Mouse (Mus musculus) CH12.LX (cell line): ENCODE results near the gene Arhgef3. TPM values are rescaled to one million over a fixed set of nuclear protein-coding genes. Genes with fewer than 3 reads are reported as not detected.

ENCODE experiments used
- DNase-seq: peaks from one replicate; pipeline ENCODE4 v3.0.0-alpha.2; 2013; ENCODE audit errors: extremely low read depth
- H3K27ac ChIP-seq: 2 replicates; pipeline ENCODE4 v1.5.1; 2012; ENCODE audit warnings: low read depth, mild to moderate bottlenecking, control low read depth, moderate library complexity; ENCODE audit not compliant: insufficient read depth
- H3K27me3 ChIP-seq: replicated peaks from 2 replicates; pipeline ENCODE3; 2012; ENCODE audit warnings: inconsistent platforms
- H3K36me3 ChIP-seq, 2 experiments: replicated peaks in 1 of 2; 2 replicates each; pipeline versions ENCODE3 to v1.6.1; 2012; ENCODE audit warnings: inconsistent platforms in 1 of 2, low read length in 1 of 2, mild to moderate bottlenecking in 1 of 2, mixed read lengths in 1 of 2, moderate library complexity in 1 of 2; ENCODE audit not compliant: control insufficient read depth in 1 of 2, insufficient read depth in 1 of 2
- H3K4me1 ChIP-seq, 2 experiments: 2 replicates each; pipeline ENCODE4 v1.6.1; 2012; ENCODE audit warnings: inconsistent platforms in 1 of 2, moderate library complexity in 1 of 2; ENCODE audit not compliant: insufficient read depth in 2 of 2, control insufficient read depth in 1 of 2
- H3K4me2 ChIP-seq: 2 replicates; pipeline ENCODE4 v1.6.1; 2012; ENCODE audit warnings: low read depth, mild to moderate bottlenecking, control low read depth; ENCODE audit not compliant: poor library complexity, insufficient read depth, severe bottlenecking
- H3K4me3 ChIP-seq, 3 experiments: fragments of 150-350 bp in 1 of 3; sonication (generic) in 1 of 3; replicated peaks in 1 of 3; 2 replicates each; pipeline versions ENCODE3 to v1.5.1; 2011 to 2012; ENCODE audit warnings: low read depth in 2 of 3, low read length in 2 of 3, mild to moderate bottlenecking in 2 of 3, moderate library complexity in 2 of 3, control low read depth in 1 of 3, improper control_type of control experiment in 1 of 3, inconsistent platforms in 1 of 3, mixed read lengths in 1 of 3; ENCODE audit not compliant: poor library complexity in 1 of 3
- H3K79me2 ChIP-seq: replicated peaks from 2 replicates; pipeline ENCODE4 v1.6.1; 2012; ENCODE audit warnings: mild to moderate bottlenecking, moderate library complexity; ENCODE audit not compliant: control insufficient read depth, poor library complexity, insufficient read depth, severe bottlenecking; ENCODE audit errors: extremely low read depth
- H3K9ac ChIP-seq: 2 replicates; pipeline ENCODE4 v1.6.1; 2012; ENCODE audit warnings: low read depth, mild to moderate bottlenecking, control low read depth, moderate library complexity; ENCODE audit not compliant: insufficient read depth
- H3K9me3 ChIP-seq: replicated peaks from 2 replicates; pipeline ENCODE3; 2012; ENCODE audit warnings: low read length, inconsistent platforms, mixed read lengths
- BHLHE40 ChIP-seq: IDR thresholded peaks from 2 replicates; pipeline ENCODE4 v1.6.1; 2011; ENCODE audit warnings: mild to moderate bottlenecking, low read depth, low read length, improper control_type of control experiment
- CHD2 ChIP-seq: IDR thresholded peaks from 2 replicates; pipeline ENCODE4 v1.6.1; 2011; ENCODE audit warnings: low read length, improper control_type of control experiment
- CTCF ChIP-seq, 2 experiments: IDR thresholded peaks in 1 of 2; conservative IDR thresholded peaks in 1 of 2; 2 replicates each; pipeline ENCODE4 v1.5.1; 2011 to 2012; ENCODE audit warnings: low read depth in 2 of 2, low read length in 2 of 2, improper control_type of control experiment in 1 of 2, inconsistent platforms in 1 of 2, mild to moderate bottlenecking in 1 of 2, moderate library complexity in 1 of 2
- E2F4 ChIP-seq: IDR thresholded peaks from 2 replicates; pipeline ENCODE4 v1.6.1; 2011; ENCODE audit warnings: low read depth, low read length, improper control_type of control experiment; ENCODE audit not compliant: insufficient replicate concordance
- EP300 ChIP-seq: IDR thresholded peaks from 2 replicates; pipeline ENCODE4 v1.6.1; 2011; ENCODE audit warnings: low read length, improper control_type of control experiment
- HCFC1 ChIP-seq: IDR thresholded peaks from 2 replicates; pipeline ENCODE4 v1.6.1; 2012; ENCODE audit warnings: low read depth, mild to moderate bottlenecking, inconsistent platforms, low read length, improper control_type of control experiment
- IRF4 ChIP-seq: IDR thresholded peaks from 2 replicates; pipeline ENCODE4 v1.6.1; 2014; ENCODE audit warnings: low read depth, mild to moderate bottlenecking, inconsistent platforms, low read length, improper control_type of control experiment
- JUN ChIP-seq: IDR thresholded peaks from 2 replicates; pipeline ENCODE4 v1.6.1; 2011; ENCODE audit warnings: low read depth, mild to moderate bottlenecking, low read length, improper control_type of control experiment, moderate library complexity; ENCODE audit not compliant: insufficient read depth
- JUND ChIP-seq: conservative IDR thresholded peaks from 2 replicates; pipeline ENCODE4 v1.6.1; 2011; ENCODE audit warnings: low read depth, low read length, improper control_type of control experiment
- KAT2A ChIP-seq: IDR thresholded peaks from 2 replicates; pipeline ENCODE4 v1.6.1; 2012; ENCODE audit warnings: low read length, improper control_type of control experiment, inconsistent platforms; ENCODE audit not compliant: insufficient replicate concordance
- MAFK ChIP-seq: IDR thresholded peaks from 2 replicates; pipeline ENCODE4 v1.6.1; 2011; ENCODE audit warnings: low read length, improper control_type of control experiment; ENCODE audit not compliant: insufficient replicate concordance
- MAX ChIP-seq: IDR thresholded peaks from 2 replicates; pipeline ENCODE4 v1.6.1; 2011; ENCODE audit warnings: low read length, improper control_type of control experiment
- MAZ ChIP-seq: IDR thresholded peaks from 2 replicates; pipeline ENCODE4 v1.6.1; 2012; ENCODE audit warnings: low read depth, mild to moderate bottlenecking, inconsistent platforms, low read length, improper control_type of control experiment, moderate library complexity
- MYC ChIP-seq: IDR thresholded peaks from 2 replicates; pipeline ENCODE4 v1.6.1; 2011; ENCODE audit warnings: low read depth, mild to moderate bottlenecking, improper control_type of control experiment, low read length
- NELFE ChIP-seq: IDR thresholded peaks from 2 replicates; pipeline ENCODE4 v1.6.1; 2011; ENCODE audit warnings: low read depth, low read length, improper control_type of control experiment
- NRF1 ChIP-seq: IDR thresholded peaks from 2 replicates; pipeline ENCODE4 v1.6.1; 2014; ENCODE audit warnings: low read depth, mild to moderate bottlenecking, inconsistent platforms, low read length, improper control_type of control experiment, moderate library complexity
- POLR2A ChIP-seq: IDR thresholded peaks from 2 replicates; pipeline ENCODE4 v1.6.1; 2011; ENCODE audit warnings: low read depth, mild to moderate bottlenecking, improper control_type of control experiment, low read length
- RCOR1 ChIP-seq: conservative IDR thresholded peaks from 2 replicates; pipeline ENCODE4 v1.6.1; 2012; ENCODE audit warnings: low read depth, mild to moderate bottlenecking, inconsistent platforms, low read length, improper control_type of control experiment
- SIN3A ChIP-seq: IDR thresholded peaks from 2 replicates; pipeline ENCODE4 v1.6.1; 2012; ENCODE audit warnings: low read length, improper control_type of control experiment, inconsistent platforms
- SMC3 ChIP-seq: IDR thresholded peaks from 2 replicates; pipeline ENCODE4 v1.6.1; 2011; ENCODE audit warnings: low read depth, low read length, improper control_type of control experiment
- TBP ChIP-seq: conservative IDR thresholded peaks from 2 replicates; pipeline ENCODE4 v1.6.1; 2011; ENCODE audit warnings: low read depth, low read length, improper control_type of control experiment
- TCF12 ChIP-seq: IDR thresholded peaks from 2 replicates; pipeline ENCODE4 v1.6.1; 2014; ENCODE audit warnings: low read depth, mild to moderate bottlenecking, inconsistent platforms, low read length, improper control_type of control experiment
- UBTF ChIP-seq: IDR thresholded peaks from 2 replicates; pipeline ENCODE4 v1.6.1; 2012; ENCODE audit warnings: low read depth, mild to moderate bottlenecking, inconsistent platforms, low read length, improper control_type of control experiment, moderate library complexity
- USF2 ChIP-seq: conservative IDR thresholded peaks from 2 replicates; pipeline ENCODE4 v1.6.1; 2011; ENCODE audit warnings: low read depth, low read length, improper control_type of control experiment
- ZC3H11A ChIP-seq: IDR thresholded peaks from 2 replicates; pipeline ENCODE4 v1.6.1; 2012; ENCODE audit warnings: low read depth, mild to moderate bottlenecking, inconsistent platforms, low read length, improper control_type of control experiment
- ZKSCAN1 ChIP-seq: IDR thresholded peaks from 2 replicates; pipeline ENCODE4 v1.6.1; 2012; ENCODE audit warnings: low read depth, inconsistent platforms, low read length, improper control_type of control experiment, borderline replicate concordance
- ZMIZ1 ChIP-seq: IDR thresholded peaks from 2 replicates; pipeline ENCODE4 v1.6.1; 2012; ENCODE audit warnings: low read depth, mild to moderate bottlenecking, inconsistent platforms, low read length, improper control_type of control experiment
- ZNF384 ChIP-seq: IDR thresholded peaks from 2 replicates; pipeline ENCODE4 v1.6.1; 2012; ENCODE audit warnings: low read depth, low read length, improper control_type of control experiment, inconsistent platforms
- dilution Hi-C: fragments of 300-500 bp; cut with MboI; formaldehyde crosslinking; loops from 2 replicates; pipeline ENCODE4 v1.14.3; 2020; ENCODE audit warnings: low sequenced_read_pairs; ENCODE audit not compliant: extremely low pct_unique_long_range_greater_than_20kb, extremely low pct_ligation_motif_present
- in situ Hi-C: fragments of 300-500 bp; cut with MboI; formaldehyde crosslinking; loops from 3 replicates; pipeline ENCODE4 v1.14.3; 2019; ENCODE audit warnings: low sequenced_read_pairs, low pct_ligation_motif_present, low pct_unique_long_range_greater_than_20kb, mixed read lengths
- polyA plus RNA-seq: library from polyadenylated mRNA; unstranded; fragments of >175 nt; gene quantifications from 2 replicates; pipeline ENCODE4 v1.2.1, GENCODE M21; 2012; ENCODE audit warnings: low read depth; ENCODE audit not compliant: insufficient read length
- total RNA-seq, 2 experiments: library from RNA; depleted of rRNA; stranded (reverse); fragments of 300-350 nt in 1 of 2; fragments of >200 nt in 1 of 2; gene quantifications; 2 replicates each; pipeline ENCODE4 v1.2.3; 2012 to 2014

Arhgef3 gene
- total and polyA plus RNA-seq, 3 experiments, result 0.51 to 0.64 (median 0.62) TPM

- Histone ChIP-seq H3K79me2 (no peaks in the 10 kb centered on the region), H3K4me1 (peaks cover 0 to 19% of the 10 kb centered on the region in 2 experiments; a peak in 2 of 4 replicates), H3K9ac (no peak overlapping the region), H3K4me2 (no peak overlapping the region), H3K9me3 (no peaks in the 10 kb centered on the region), H3K36me3 (no peaks in the 10 kb centered on the region), H3K27ac (no peak overlapping the region), H3K27me3 (peaks cover 8% of the 10 kb centered on the region), H3K4me3 (no peak overlapping the region)
- DNase-seq, result no peak
- in situ Hi-C loops (loop anchor here (5.0 to 25.0 kb wide), 2 partner anchors 66 to 409 kb away; partner anchors contain the start of gene Arhgef3), dilution Hi-C loops (no loop called here)
- TF ChIP-seq BHLHE40, result no peak
- no peak for TF ChIP-seq IRF4
- TF ChIP-seq SMC3, result no peak
- no peak for TF ChIP-seq POLR2A
- no peak for TF ChIP-seq MAFK
- TF ChIP-seq HCFC1, result no peak
- no peak for TF ChIP-seq MAX
- TF ChIP-seq UBTF, result no peak
- no peak for TF ChIP-seq JUND
- TF ChIP-seq EP300, result no peak
- no peak for TF ChIP-seq ZNF384
- no peak for TF ChIP-seq E2F4
- no peak for TF ChIP-seq SIN3A
- no peak for TF ChIP-seq ZKSCAN1
- no peak for TF ChIP-seq NRF1
- no peak for TF ChIP-seq TBP
- no peak for TF ChIP-seq USF2
- no peak for TF ChIP-seq KAT2A
- TF ChIP-seq CTCF (conservative IDR thresholded peaks at IDR 0.05 in 1 of 2, IDR thresholded peaks at IDR 0.05 in 1 of 2; ENCODE audit: low read depth in 2 of 2, low read length in 2 of 2), result no peak
- TF ChIP-seq ZC3H11A, result no peak
Measured at GRCm38 (mm10) chr14:27178560-27178920, 63.8 kb downstream of the Arhgef3 start.

- dilution Hi-C loops, result no loop called here
- Histone ChIP-seq H3K9me3 (no peaks in the 10 kb centered on the region), H3K36me3 (no peaks in the 10 kb centered on the region), H3K27ac (no peak overlapping the region), H3K4me2 (no peak overlapping the region), H3K9ac (no peak overlapping the region), H3K4me1 (peaks cover 0 to 11% of the 10 kb centered on the region in 2 experiments; a peak in 2 of 4 replicates), H3K27me3 (peaks cover 8% of the 10 kb centered on the region), H3K79me2 (no peaks in the 10 kb centered on the region), H3K4me3 (no peak overlapping the region)
- in situ Hi-C loops, result loop anchor here (5.0 to 25.0 kb wide), 2 partner anchors 67 to 408 kb away; partner anchors contain the start of gene Arhgef3
- TF ChIP-seq MAZ (no peak), JUN (no peak), TCF12 (no peak), NELFE (no peak), POLR2A (no peak), RCOR1 (no peak), IRF4 (no peak), CHD2 (no peak), NRF1 (no peak), MYC (no peak), SMC3 (no peak), ZMIZ1 (no peak)
- DNase-seq, result no peak
Measured at GRCm38 (mm10) chr14:27179771-27180170, 65.1 kb downstream of the Arhgef3 start.
